Mouse (Mus musculus): ENCODE data around the gene Gm11020.
"Not testable (repeated sequence)": the region's sequence is repeated elsewhere in the genome, so short reads cannot be mapped to it uniquely, and the experiment has no call there.

Gene Gm11020

DNA sequence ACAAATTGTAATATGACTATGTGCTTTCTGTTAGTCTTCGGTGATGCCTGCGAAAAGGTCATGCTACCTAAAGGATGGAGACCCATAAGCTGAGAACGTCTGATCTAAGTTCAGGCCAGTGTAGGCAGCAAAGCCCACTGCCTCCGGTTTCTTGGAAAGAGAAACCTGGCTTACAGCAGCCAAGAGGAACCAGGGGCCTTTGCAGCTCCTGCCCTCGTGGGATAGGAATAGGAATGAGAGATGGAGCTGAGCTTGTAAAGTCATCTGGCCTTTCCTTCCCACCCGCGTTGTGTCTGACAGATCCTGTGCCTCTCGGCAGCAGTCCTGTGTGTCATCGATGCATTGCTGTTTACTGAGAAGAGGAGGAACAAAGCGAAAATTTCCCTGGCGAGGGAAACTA is at the start of gene Gm11020:
Gm11020 (plus strand) TSS at position 301 of the 400 bp plus-strand sequence.
- not testable (repeated sequence) for ATAC-seq (ENCODE audit: insufficient number of reproducible peaks, low FRiP score, low TSS enrichment)

- not testable (repeated sequence) for ATAC-seq (ENCODE audit: insufficient number of reproducible peaks, low FRiP score, low TSS enrichment)
Measured at GRCm38 (mm10) chr8:104293081-104293480, 28.3 kb upstream of the Gm11020 start, which contains the start of gene Cmtm2a. Gene Cmtm2a, minus strand, starts transcription at chr8:104293181.

GRCm38 (mm10) chr8:104294396-104294795 is 27.0 kb upstream of the Gm11020 start:
- ATAC-seq (ENCODE audit: insufficient number of reproducible peaks, low FRiP score, low TSS enrichment): no peak

GRCm38 (mm10) chr8:104301577-104301976 is 19.8 kb upstream of the Gm11020 start:
- not testable (repeated sequence) for ATAC-seq (ENCODE audit: insufficient number of reproducible peaks, low FRiP score, low TSS enrichment)

DNA sequence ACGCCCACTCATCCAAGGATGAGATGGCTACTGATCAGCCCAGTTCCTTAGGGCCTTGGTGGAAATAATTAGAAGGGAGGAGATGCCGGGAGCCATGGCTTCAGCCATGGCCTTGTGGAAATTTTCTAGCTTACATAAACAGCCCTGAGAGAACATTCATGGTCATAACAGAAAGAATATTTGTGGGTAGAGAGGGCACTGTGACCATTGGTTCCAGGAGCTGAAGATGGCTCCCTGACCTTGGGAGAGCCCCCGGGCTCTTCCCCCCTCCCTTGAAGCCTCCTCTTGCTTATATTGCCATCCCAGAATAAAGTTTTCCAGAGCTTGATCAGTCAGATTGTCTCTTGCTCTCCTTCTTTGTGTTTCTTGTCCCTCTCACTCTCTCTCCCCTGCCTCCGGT is 18.8 kb upstream of the Gm11020 start:
- not testable (repeated sequence) for ATAC-seq (ENCODE audit: insufficient number of reproducible peaks, low FRiP score, low TSS enrichment)

- no peak for ATAC-seq (ENCODE audit: insufficient number of reproducible peaks, low FRiP score, low TSS enrichment)
Measured at GRCm38 (mm10) chr8:104304962-104305361, 16.4 kb upstream of the Gm11020 start.

DNA sequence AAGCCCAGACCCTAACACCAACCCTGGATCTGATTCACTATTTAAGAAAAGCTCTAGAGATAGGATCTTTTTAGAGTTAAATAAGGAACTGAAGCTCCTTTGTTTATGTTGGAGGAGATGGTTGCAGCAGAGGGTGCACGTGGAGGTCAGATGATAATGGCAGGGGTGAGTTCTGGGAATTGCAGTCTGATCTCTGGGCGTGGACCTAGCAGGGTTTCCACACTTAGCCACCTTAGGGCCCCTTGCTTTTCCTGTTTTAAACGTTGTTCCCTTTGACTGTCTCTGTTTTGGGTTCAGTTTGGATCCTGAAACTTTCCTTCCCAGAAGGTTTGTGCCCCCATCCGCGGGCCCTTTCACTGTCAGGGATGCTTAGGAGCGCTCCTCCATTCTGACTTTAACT is 13.0 kb upstream of the Gm11020 start:
- ATAC-seq (ENCODE audit: insufficient number of reproducible peaks, low FRiP score, low TSS enrichment): not testable (repeated sequence)

DNA sequence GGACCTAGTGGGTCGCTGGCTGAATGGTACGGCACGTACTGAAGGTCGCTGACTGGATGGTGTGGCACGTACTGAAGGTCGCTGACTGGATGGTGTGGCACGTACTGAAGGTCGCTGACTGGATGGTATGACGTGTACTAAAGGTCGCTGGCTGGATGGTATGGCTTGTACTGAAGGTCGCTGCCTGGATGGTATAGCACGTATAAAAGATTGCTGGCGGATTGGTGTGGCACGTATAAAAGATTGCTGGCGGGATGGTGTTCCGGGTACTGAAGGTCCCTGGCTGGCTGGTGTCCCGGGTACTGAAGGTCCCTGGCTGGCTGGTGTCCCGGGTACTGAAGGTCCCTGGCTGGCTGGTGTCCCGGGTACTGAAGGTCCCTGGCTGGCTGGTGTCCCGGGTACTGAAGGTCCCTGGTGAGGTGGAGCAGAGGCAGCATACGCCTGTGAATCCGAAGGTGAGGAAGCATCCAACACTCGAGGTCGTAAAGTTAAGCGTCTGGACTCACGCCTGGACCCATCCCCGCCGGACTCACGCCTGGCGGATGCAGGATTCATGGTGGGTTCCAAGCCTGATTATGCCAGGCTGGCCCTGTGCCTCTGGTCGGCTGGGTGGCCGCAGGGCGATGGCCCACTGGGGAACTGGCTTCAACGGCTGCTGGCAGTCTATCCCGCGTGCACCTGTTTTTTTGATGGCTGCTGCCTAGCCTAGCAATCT is 11.8 kb upstream of the Gm11020 start, which contains the start of the genes Gm45711 and Cmtm1:
Gm45711 (minus strand) TSS at position 641 of the 715 bp plus-strand sequence.
Cmtm1 (minus strand) TSS at position 705 of the 715 bp plus-strand sequence.
- ATAC-seq (ENCODE audit: insufficient number of reproducible peaks, low FRiP score, low TSS enrichment): peak; percentile 52

GRCm38 (mm10) chr8:104312023-104312422 is 9.3 kb upstream of the Gm11020 start:
- not testable (repeated sequence) for ATAC-seq (ENCODE audit: insufficient number of reproducible peaks, low FRiP score, low TSS enrichment)

- ATAC-seq (ENCODE audit: insufficient number of reproducible peaks, low FRiP score, low TSS enrichment): no peak
Measured at GRCm38 (mm10) chr8:104313311-104313710, 8.1 kb upstream of the Gm11020 start.

GRCm38 (mm10) chr8:104321930-104322329 is 563 bp downstream of the Gm11020 start, which contains the start of gene Cmtm2b:
Gene Cmtm2b, plus strand, starts transcription at chr8:104322230.
- ATAC-seq (ENCODE audit: insufficient number of reproducible peaks, low FRiP score, low TSS enrichment): not testable (repeated sequence)

DNA sequence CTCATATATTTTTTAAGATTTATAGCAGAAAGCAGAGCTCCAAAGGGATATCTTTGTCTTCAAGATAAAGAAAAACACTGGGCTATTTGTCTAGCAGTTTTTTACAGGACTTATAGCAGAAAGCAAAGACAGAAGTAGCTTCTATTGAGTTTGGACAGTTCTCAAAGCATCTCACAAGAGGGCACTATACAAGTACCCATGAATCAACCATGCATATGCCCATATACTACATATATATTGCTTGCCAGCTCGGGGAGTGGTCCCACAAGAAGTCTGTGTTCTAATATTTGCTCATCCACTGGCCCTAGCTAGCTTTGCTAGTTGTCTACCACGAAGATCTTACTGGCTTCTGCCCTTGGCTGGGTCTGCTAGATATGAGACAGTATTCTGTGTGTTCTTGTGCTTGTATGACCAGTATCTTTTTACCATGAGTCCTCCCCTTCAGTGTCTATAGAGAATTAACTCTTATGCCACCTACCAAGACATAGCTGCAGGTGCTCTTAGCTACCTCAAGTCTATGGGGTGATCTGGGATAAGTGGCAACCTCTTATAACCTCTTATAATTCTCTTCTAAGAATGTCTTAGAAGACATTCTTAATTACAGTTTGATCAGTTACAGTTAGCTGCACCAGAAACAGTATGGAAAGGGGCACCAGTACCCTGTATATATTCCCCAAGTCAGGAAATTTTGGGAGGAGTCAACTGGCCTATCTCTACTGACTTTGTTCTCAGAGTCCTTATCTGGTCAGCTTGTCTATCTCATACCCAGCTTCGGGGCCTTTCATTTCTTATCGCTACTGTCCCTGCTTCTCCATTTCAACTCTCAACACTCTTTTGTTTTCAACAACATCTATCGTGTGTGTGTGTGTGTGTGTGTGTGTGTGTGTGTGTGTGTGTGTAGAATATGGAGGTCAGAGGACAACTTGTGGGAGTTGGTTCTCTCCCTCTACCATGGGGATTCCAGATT is 11.6 kb downstream of the Gm11020 start:
- no peak for ATAC-seq (ENCODE audit: insufficient number of reproducible peaks, low FRiP score, low TSS enrichment)

DNA sequence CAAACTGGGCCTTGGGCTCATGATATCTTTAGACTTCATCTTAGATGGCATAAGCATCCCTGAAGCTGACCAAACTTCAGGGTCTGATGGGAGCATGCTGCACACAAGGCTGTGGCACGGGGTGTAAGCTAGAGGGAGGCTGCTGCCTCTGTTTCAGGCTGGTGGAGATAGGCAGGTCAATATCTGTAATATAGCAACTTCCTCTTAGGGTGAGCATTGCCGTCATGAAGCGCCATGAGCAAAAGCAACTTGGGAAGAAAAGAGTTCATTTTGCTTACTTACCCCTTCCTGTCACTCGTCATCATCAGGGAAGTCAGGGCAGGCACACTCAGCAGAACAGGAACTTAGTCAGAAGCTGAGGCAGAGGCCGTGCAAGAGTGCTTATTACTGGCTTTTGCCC is 12.4 kb downstream of the Gm11020 start:
- ATAC-seq (ENCODE audit: insufficient number of reproducible peaks, low FRiP score, low TSS enrichment): no peak

GRCm38 (mm10) chr8:104334196-104334595 is 12.8 kb downstream of the Gm11020 start:
- no peak for ATAC-seq (ENCODE audit: insufficient number of reproducible peaks, low FRiP score, low TSS enrichment)

DNA sequence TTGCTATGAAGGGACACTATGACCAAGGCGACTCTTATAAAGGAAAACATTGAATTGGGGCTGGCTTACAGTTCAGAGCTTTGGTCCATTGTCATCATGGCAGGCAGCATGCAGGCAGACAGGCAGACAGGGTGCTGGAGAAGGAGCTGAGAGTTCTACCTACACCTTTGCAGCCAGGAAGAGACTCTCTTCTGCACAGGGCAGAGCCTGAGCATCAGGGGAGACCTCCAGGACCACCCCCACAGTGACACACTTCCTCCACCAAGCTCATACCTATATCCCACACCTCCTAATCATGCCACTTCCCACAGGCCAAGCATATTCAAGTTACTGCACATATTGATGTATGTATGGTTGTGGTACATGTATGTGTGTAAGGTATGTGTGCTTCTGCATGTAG is 15.4 kb downstream of the Gm11020 start:
- ATAC-seq (ENCODE audit: insufficient number of reproducible peaks, low FRiP score, low TSS enrichment): no peak

DNA sequence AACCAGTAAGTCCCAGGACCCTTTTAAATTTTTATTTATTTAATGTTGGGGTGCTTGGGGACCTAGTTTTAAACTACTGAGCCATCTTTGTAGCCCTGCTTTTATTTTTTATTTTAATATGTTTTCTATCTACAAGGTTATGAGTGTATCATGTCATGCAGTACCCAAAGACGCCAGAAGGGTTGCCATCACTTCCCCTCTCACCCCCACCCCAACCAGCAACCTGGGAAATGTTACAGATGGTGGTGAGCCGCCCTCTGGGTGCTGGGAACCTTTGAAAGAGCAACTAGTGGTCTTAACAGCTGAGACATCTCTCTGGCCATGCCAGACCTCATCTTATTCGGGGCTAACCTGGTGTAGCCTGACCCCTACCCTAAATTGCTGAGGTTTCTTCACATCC is 16.5 kb downstream of the Gm11020 start:
- ATAC-seq (ENCODE audit: insufficient number of reproducible peaks, low FRiP score, low TSS enrichment): no peak

DNA sequence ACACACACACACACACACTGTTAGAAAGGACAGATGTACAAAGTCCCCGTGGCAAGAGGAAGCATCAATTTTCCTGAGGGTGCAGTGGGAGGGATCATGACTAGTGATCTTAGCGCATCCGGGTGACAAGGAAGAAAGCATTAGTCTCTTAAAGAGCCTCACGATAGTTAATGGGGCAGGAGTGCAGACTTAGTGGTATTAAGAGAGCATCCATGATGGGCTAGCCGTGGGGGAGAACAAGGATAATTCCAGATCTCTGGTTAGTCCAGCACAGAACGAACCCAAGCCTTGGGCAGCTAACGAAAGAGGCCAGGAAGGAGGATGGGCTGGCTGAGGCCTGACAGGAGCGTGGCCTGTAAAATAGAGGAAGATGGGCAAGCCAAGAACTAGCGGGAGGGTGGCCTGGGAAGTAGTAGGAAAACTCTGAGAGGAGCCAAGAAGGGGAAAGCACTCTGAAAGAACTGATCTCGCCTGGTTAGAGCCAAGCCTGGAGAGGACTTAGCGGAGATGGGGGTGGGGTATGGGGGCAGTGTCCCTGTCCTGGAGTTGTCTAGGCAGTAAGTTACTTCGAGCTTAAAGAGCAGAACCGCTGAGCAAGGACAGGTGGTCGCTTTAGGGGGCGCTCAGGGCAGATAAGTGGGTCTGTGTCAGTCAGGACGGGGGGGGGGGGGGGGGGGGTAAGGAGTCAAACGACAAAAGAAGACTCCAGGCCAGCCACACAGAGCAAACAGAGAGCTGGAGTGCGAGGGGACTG is 18.0 kb downstream of the Gm11020 start, which contains the start of gene Cmtm3:
Cmtm3 (plus strand) TSS at position 182 of the 754 bp plus-strand sequence.
- no peak for ATAC-seq (ENCODE audit: insufficient number of reproducible peaks, low FRiP score, low TSS enrichment)

- no peak for ATAC-seq (ENCODE audit: insufficient number of reproducible peaks, low FRiP score, low TSS enrichment)
Measured at GRCm38 (mm10) chr8:104339983-104340232, 18.5 kb downstream of the Gm11020 start.

- ATAC-seq (ENCODE audit: insufficient number of reproducible peaks, low FRiP score, low TSS enrichment): peak; percentile 37; the same call in 1 of the 2 replicates
Measured at GRCm38 (mm10) chr8:104340233-104341105, 19.1 kb downstream of the Gm11020 start.
